Mouse (Mus musculus): Measurements from ENCODE around the gene Gm42906. TPM values are rescaled to one million over a fixed set of nuclear protein-coding genes. Genes with fewer than 3 reads are reported as not detected.

Gene Gm42906
- polyA plus RNA-seq, 2 experiments, result not detected

GRCm38 (mm10) chr5:151274265-151274664 is 153.7 kb downstream of the Gm42906 start:
- Histone ChIP-seq H3K27me3 (ENCODE audit: control insufficient read depth, insufficient read depth, low read length) (no peaks in the 10 kb centered on the region), H3K9ac (ENCODE audit: low read depth, low read length, severe bottlenecking) (no peak overlapping the region), H3K9me3 (ENCODE audit: control insufficient read depth, low read length) (no peaks in the 10 kb centered on the region), H3K36me3 (ENCODE audit: control insufficient read depth, insufficient read depth, low read length) (no peaks in the 10 kb centered on the region), H3K4me1 (ENCODE audit: control insufficient read depth, insufficient read depth, low read length) (no peaks in the 10 kb centered on the region), H3K4me2 (replicated peaks; ENCODE audit: low read depth, low read length, severe bottlenecking) (no peak overlapping the region), H3K27ac (replicated peaks; ENCODE audit: low read depth, low read length) (no peak overlapping the region), H3K4me3 (replicated peaks; ENCODE audit: low read length) (no peak overlapping the region)
- 74% methylated on average over 6 of the region's 6 CpGs for WGBS
- DNase-seq (ENCODE audit: low spot score) (no peak), ATAC-seq (ENCODE audit: low FRiP score, low read depth) (no peak)
- TF ChIP-seq POLR2A (IDR thresholded peaks at IDR 0.05; ENCODE audit: borderline replicate concordance, extremely low read depth, insufficient read depth, insufficient read length), result no peak

- H3K9me3 ChIP-seq (ENCODE audit: control insufficient read depth, low read length), result no peaks in the 10 kb centered on the region
- ATAC-seq (ENCODE audit: low FRiP score, low read depth), result no peak
- 94% methylated on average over 5 of the region's 5 CpGs for WGBS
These were observed 157.1 kb downstream of the Gm42906 start for GRCm38 (mm10) chr5:151270815-151271214.

GRCm38 (mm10) chr5:151266896-151267634 is 160.9 kb downstream of the Gm42906 start:
- H3K9me3 ChIP-seq (ENCODE audit: control insufficient read depth, low read length), result no peaks in the 10 kb centered on the region
- 80% methylated on average over 14 of the region's 14 CpGs for WGBS
- no peak overlapping the region for H3K27ac ChIP-seq (replicated peaks; ENCODE audit: low read depth, low read length)
- no peaks in the 10 kb centered on the region for H3K36me3 ChIP-seq (ENCODE audit: control insufficient read depth, insufficient read depth, low read length)
- H3K27me3 ChIP-seq (ENCODE audit: control insufficient read depth, insufficient read depth, low read length), result no peaks in the 10 kb centered on the region
- H3K4me3 ChIP-seq (replicated peaks; ENCODE audit: low read length), result no peak overlapping the region
- no peak overlapping the region for H3K9ac ChIP-seq (ENCODE audit: low read depth, low read length, severe bottlenecking)
- no peak overlapping the region for H3K4me2 ChIP-seq (replicated peaks; ENCODE audit: low read depth, low read length, severe bottlenecking)
- H3K4me1 ChIP-seq (ENCODE audit: control insufficient read depth, insufficient read depth, low read length), result no peaks in the 10 kb centered on the region
- DNase-seq (ENCODE audit: low spot score) (no peak), ATAC-seq (ENCODE audit: low FRiP score, low read depth) (no peak)
- no peak for TF ChIP-seq POLR2A (IDR thresholded peaks at IDR 0.05; ENCODE audit: borderline replicate concordance, extremely low read depth, insufficient read depth, insufficient read length)

More at GRCm38 (mm10) chr5:151270815-151271214, 157.1 kb downstream of the Gm42906 start:
- Histone ChIP-seq H3K4me3 (replicated peaks; ENCODE audit: low read length) (no peak overlapping the region), H3K4me1 (ENCODE audit: control insufficient read depth, insufficient read depth, low read length) (no peaks in the 10 kb centered on the region), H3K27me3 (ENCODE audit: control insufficient read depth, insufficient read depth, low read length) (no peaks in the 10 kb centered on the region), H3K9ac (ENCODE audit: low read depth, low read length, severe bottlenecking) (no peak overlapping the region), H3K4me2 (replicated peaks; ENCODE audit: low read depth, low read length, severe bottlenecking) (no peak overlapping the region), H3K36me3 (ENCODE audit: control insufficient read depth, insufficient read depth, low read length) (no peaks in the 10 kb centered on the region), H3K27ac (replicated peaks; ENCODE audit: low read depth, low read length) (no peak overlapping the region)
- DNase-seq (ENCODE audit: low spot score), result no peak
- TF ChIP-seq POLR2A (IDR thresholded peaks at IDR 0.05; ENCODE audit: borderline replicate concordance, extremely low read depth, insufficient read depth, insufficient read length), result no peak

- Histone ChIP-seq H3K4me3 (replicated peaks; ENCODE audit: low read length) (no peak overlapping the region), H3K36me3 (ENCODE audit: control insufficient read depth, insufficient read depth, low read length) (no peaks in the 10 kb centered on the region), H3K27me3 (ENCODE audit: control insufficient read depth, insufficient read depth, low read length) (no peaks in the 10 kb centered on the region), H3K27ac (replicated peaks; ENCODE audit: low read depth, low read length) (no peak overlapping the region), H3K9ac (ENCODE audit: low read depth, low read length, severe bottlenecking) (no peak overlapping the region), H3K9me3 (ENCODE audit: control insufficient read depth, low read length) (no peaks in the 10 kb centered on the region), H3K4me2 (replicated peaks; ENCODE audit: low read depth, low read length, severe bottlenecking) (no peak overlapping the region), H3K4me1 (ENCODE audit: control insufficient read depth, insufficient read depth, low read length) (no peaks in the 10 kb centered on the region)
- DNase-seq (ENCODE audit: low spot score), result no peak
- ATAC-seq (ENCODE audit: low FRiP score, low read depth), result no peak
- WGBS, result 88% methylated on average over 2 of the region's 2 CpGs
- TF ChIP-seq POLR2A (IDR thresholded peaks at IDR 0.05; ENCODE audit: borderline replicate concordance, extremely low read depth, insufficient read depth, insufficient read length), result no peak
These were observed 166.4 kb downstream of the Gm42906 start for GRCm38 (mm10) chr5:151261558-151261957.

GRCm38 (mm10) chr5:151252213-151252612 is 175.8 kb downstream of the Gm42906 start:
- no peak for TF ChIP-seq POLR2A (IDR thresholded peaks at IDR 0.05; ENCODE audit: borderline replicate concordance, extremely low read depth, insufficient read depth, insufficient read length)
- Histone ChIP-seq H3K27ac (replicated peaks; ENCODE audit: low read depth, low read length) (no peak overlapping the region), H3K4me1 (ENCODE audit: control insufficient read depth, insufficient read depth, low read length) (no peaks in the 10 kb centered on the region), H3K27me3 (ENCODE audit: control insufficient read depth, insufficient read depth, low read length) (no peaks in the 10 kb centered on the region), H3K4me3 (replicated peaks; ENCODE audit: low read length) (no peak overlapping the region), H3K4me2 (replicated peaks; ENCODE audit: low read depth, low read length, severe bottlenecking) (no peak overlapping the region), H3K9ac (ENCODE audit: low read depth, low read length, severe bottlenecking) (no peak overlapping the region), H3K9me3 (ENCODE audit: control insufficient read depth, low read length) (no peaks in the 10 kb centered on the region), H3K36me3 (ENCODE audit: control insufficient read depth, insufficient read depth, low read length) (no peaks in the 10 kb centered on the region)
- DNase-seq (ENCODE audit: low spot score) (no peak), ATAC-seq (ENCODE audit: low FRiP score, low read depth) (no peak)
- WGBS, result 70% methylated on average over 8 of the region's 8 CpGs
